Mouse (Mus musculus): ENCODE measurements around the gene Slc9b1.

GRCm38 (mm10) chr3:135327176-135327575, 20.7 kb upstream of the Slc9b1 start:
- TF ChIP-seq CTCF (IDR thresholded peaks at IDR 0.05; ENCODE audit: low read depth) (no peak), EP300 (IDR thresholded peaks at IDR 0.05; ENCODE audit: low read depth) (no peak)
